Mouse (Mus musculus): ENCODE measurements around the gene Hcn3. TPM values are rescaled to one million over a fixed set of nuclear protein-coding genes. Genes with fewer than 3 reads are reported as not detected.
"Not testable (repeated sequence)": the region's sequence is repeated elsewhere in the genome, so short reads cannot be mapped to it uniquely, and the experiment has no call there.

Hcn3 gene
- polyA plus RNA-seq, 1 experiment, result not detected

- H3K4me3 ChIP-seq (replicated peaks; ENCODE audit: control insufficient read depth, low read depth, low read length), result peak overlapping the region; percentile 1
- TF ChIP-seq POLR2A (IDR thresholded peaks at IDR 0.05; ENCODE audit: borderline replicate concordance, control insufficient read depth, low read depth, low read length), result no peak
- no peak for TF ChIP-seq CTCF (IDR thresholded peaks at IDR 0.05; ENCODE audit: control insufficient read depth, insufficient read depth, low read length)
- WGBS, result 18% methylated on average over 5 of the region's 5 CpGs
- peaks cover 4% of the 10 kb centered on the region; the same call in 1 of the 2 replicates for H3K4me1 ChIP-seq (ENCODE audit: control insufficient read depth, insufficient read depth, low read length)
- no peak overlapping the region for H3K27ac ChIP-seq (ENCODE audit: control insufficient read depth, insufficient read depth, low read depth, low read length, poor library complexity)
Measured at GRCm38 (mm10) chr3:89163643-89164245, 3.7 kb upstream of the Hcn3 start.

DNA sequence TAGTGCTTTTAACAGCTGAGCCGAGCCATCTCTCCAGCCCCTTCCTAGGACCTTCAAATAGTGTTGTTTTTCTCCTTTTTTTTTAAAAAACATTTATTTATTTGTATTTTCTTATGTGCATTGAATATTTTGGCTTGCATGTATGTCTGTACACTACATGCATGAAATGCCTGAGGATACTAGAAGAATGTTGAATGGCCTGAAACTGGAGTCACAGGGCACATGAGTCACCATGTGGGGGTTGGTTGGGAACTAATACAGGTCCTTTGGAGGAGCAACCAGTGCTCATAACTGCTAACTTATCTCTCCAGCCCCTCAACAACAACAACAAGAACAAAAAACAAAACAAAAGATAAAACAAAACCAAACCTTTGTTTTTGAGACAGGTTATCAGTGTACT lies 3.1 kb upstream of the Hcn3 start:
- TF ChIP-seq POLR2A (IDR thresholded peaks at IDR 0.05; ENCODE audit: borderline replicate concordance, control insufficient read depth, low read depth, low read length) (no peak), CTCF (IDR thresholded peaks at IDR 0.05; ENCODE audit: control insufficient read depth, insufficient read depth, low read length) (no peak)
- H3K4me3 ChIP-seq (replicated peaks; ENCODE audit: control insufficient read depth, low read depth, low read length), result no peak overlapping the region
- H3K4me1 ChIP-seq (ENCODE audit: control insufficient read depth, insufficient read depth, low read length), result peaks cover 4% of the 10 kb centered on the region; the same call in 1 of the 2 replicates
- H3K27ac ChIP-seq (ENCODE audit: control insufficient read depth, insufficient read depth, low read depth, low read length, poor library complexity), result no peak overlapping the region
- WGBS, result 76% methylated on average over 1 of the region's 1 CpGs

GRCm38 (mm10) chr3:89161786-89162185 lies 1.8 kb upstream of the Hcn3 start:
- no peak overlapping the region for H3K27ac ChIP-seq (ENCODE audit: control insufficient read depth, insufficient read depth, low read depth, low read length, poor library complexity)
- peaks cover 5% of the 10 kb centered on the region; the same call in 1 of the 2 replicates for H3K4me1 ChIP-seq (ENCODE audit: control insufficient read depth, insufficient read depth, low read length)
- TF ChIP-seq CTCF (IDR thresholded peaks at IDR 0.05; ENCODE audit: control insufficient read depth, insufficient read depth, low read length) (no peak), POLR2A (IDR thresholded peaks at IDR 0.05; ENCODE audit: borderline replicate concordance, control insufficient read depth, low read depth, low read length) (no peak)
- WGBS, result 76% methylated on average over 4 of the region's 4 CpGs
- no peak overlapping the region for H3K4me3 ChIP-seq (replicated peaks; ENCODE audit: control insufficient read depth, low read depth, low read length)

DNA sequence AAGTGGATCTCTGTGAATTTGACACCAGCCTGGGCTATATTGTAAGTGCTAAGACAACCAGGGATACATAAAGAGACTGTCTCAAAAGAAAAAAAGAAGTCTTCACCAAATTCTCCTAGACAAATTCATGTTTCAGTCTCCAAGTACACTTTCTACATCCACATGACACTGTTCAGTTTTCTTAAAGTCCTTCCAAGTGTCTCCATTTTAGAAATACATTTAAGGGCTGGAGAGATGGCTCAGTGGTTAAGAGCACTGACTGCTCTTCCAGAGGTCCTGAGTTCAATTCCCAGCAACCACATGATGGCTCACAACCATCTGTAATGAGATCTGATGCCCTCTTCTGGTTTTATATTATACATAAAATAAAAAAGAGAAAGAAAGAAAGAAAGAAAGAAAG lies 1.2 kb upstream of the Hcn3 start:
- not testable (repeated sequence) for H3K27ac ChIP-seq (ENCODE audit: control insufficient read depth, insufficient read depth, low read depth, low read length, poor library complexity); H3K4me3 ChIP-seq (replicated peaks; ENCODE audit: control insufficient read depth, low read depth, low read length); H3K4me1 ChIP-seq (ENCODE audit: control insufficient read depth, insufficient read depth, low read length)

GRCm38 (mm10) chr3:89159211-89159610 lies 785 bp downstream of the Hcn3 start:
- 1% methylated on average over 13 of the region's 13 CpGs for WGBS
- no peak for TF ChIP-seq CTCF (IDR thresholded peaks at IDR 0.05; ENCODE audit: control insufficient read depth, insufficient read depth, low read length)
- no peak for TF ChIP-seq POLR2A (IDR thresholded peaks at IDR 0.05; ENCODE audit: borderline replicate concordance, control insufficient read depth, low read depth, low read length)
- Histone ChIP-seq H3K4me3 (replicated peaks; ENCODE audit: control insufficient read depth, low read depth, low read length) (no peak overlapping the region), H3K4me1 (ENCODE audit: control insufficient read depth, insufficient read depth, low read length) (peaks cover 3% of the 10 kb centered on the region; the same call in 1 of the 2 replicates), H3K27ac (ENCODE audit: control insufficient read depth, insufficient read depth, low read depth, low read length, poor library complexity) (no peak overlapping the region)

DNA sequence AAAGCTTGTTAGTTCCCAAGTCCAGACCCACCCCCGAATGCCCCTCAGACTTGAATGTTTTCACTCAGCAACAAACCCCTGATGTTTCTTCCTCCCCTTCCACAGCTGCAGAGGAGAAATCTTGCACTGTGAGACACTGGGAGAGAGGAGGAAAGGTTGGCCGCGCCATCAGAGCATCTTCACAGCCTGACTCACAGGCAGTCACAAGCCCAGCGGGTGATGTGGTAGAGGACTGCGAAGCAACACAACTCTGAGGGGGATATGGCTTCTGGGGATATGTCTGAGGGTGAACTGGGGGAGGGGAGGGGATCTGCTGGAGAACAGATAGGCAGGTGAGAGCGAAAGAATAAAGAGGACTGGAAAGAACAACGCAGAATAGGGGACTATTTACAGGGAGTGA lies 1.3 kb downstream of the Hcn3 start:
- TF ChIP-seq POLR2A (IDR thresholded peaks at IDR 0.05; ENCODE audit: borderline replicate concordance, control insufficient read depth, low read depth, low read length), result no peak
- TF ChIP-seq CTCF (IDR thresholded peaks at IDR 0.05; ENCODE audit: control insufficient read depth, insufficient read depth, low read length), result no peak
- Histone ChIP-seq H3K27ac (ENCODE audit: control insufficient read depth, insufficient read depth, low read depth, low read length, poor library complexity) (no peak overlapping the region), H3K4me1 (ENCODE audit: control insufficient read depth, insufficient read depth, low read length) (peaks cover 2% of the 10 kb centered on the region; the same call in 1 of the 2 replicates), H3K4me3 (replicated peaks; ENCODE audit: control insufficient read depth, low read depth, low read length) (no peak overlapping the region)
- 33% methylated on average over 7 of the region's 7 CpGs for WGBS

- WGBS, result 41% methylated on average over 8 of the region's 8 CpGs
- Histone ChIP-seq H3K4me1 (ENCODE audit: control insufficient read depth, insufficient read depth, low read length) (peaks cover 1% of the 10 kb centered on the region), H3K27ac (ENCODE audit: control insufficient read depth, insufficient read depth, low read depth, low read length, poor library complexity) (no peak overlapping the region), H3K4me3 (replicated peaks; ENCODE audit: control insufficient read depth, low read depth, low read length) (no peak overlapping the region)
- no peak for TF ChIP-seq CTCF (IDR thresholded peaks at IDR 0.05; ENCODE audit: control insufficient read depth, insufficient read depth, low read length)
- TF ChIP-seq POLR2A (IDR thresholded peaks at IDR 0.05; ENCODE audit: borderline replicate concordance, control insufficient read depth, low read depth, low read length), result no peak
Measured at GRCm38 (mm10) chr3:89156951-89157350, 3.0 kb downstream of the Hcn3 start.

DNA sequence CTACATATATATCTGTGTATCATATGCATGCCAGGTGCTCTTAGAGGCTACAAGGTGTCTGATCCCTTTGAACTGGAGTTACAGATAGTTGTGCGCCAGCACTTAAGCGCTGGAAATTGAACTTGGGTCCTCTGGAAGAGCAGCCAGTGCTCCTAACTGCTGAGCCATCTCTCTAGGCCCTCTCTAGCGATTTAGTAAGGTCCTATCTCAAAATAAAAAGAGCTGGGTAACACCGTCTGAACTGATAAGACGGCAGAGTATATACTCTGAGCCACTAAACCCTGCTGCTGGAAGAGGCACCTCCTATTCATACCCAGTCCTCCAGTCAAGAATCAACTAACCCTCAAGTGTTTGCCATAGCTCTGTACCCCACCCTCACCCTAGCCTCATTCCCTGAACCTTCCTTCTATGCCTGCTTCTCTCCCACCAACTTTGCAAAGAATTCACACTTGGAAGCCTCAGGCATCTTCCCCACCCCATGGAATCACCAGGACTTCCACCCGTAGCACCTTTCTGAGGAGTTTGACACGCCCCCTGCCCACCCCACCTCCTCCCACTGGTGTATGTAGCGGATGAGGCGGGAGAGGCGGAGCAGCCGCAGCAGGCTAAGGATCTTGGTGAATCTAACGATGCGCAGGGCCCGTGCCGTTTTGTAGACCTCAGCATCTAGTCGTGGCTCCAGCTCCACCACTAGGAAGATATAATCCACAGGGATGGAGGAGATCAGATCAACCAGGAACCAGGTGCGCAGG lies 7.7 kb downstream of the Hcn3 start:
- no peak overlapping the region; the same call in 1 of the 2 replicates for H3K27ac ChIP-seq (ENCODE audit: control insufficient read depth, insufficient read depth, low read depth, low read length, poor library complexity)
- peaks cover 1% of the 10 kb centered on the region for H3K4me1 ChIP-seq (ENCODE audit: control insufficient read depth, insufficient read depth, low read length)
- TF ChIP-seq CTCF (IDR thresholded peaks at IDR 0.05; ENCODE audit: control insufficient read depth, insufficient read depth, low read length) (no peak), POLR2A (IDR thresholded peaks at IDR 0.05; ENCODE audit: borderline replicate concordance, control insufficient read depth, low read depth, low read length) (no peak)
- WGBS, result 64% methylated on average over 17 of the region's 17 CpGs
- no peak overlapping the region for H3K4me3 ChIP-seq (replicated peaks; ENCODE audit: control insufficient read depth, low read depth, low read length)

Measured in bone marrow, adult 2 months (tissue).